Mouse (Mus musculus) midbrain, embryonic 12.5 days (tissue): Measurements from ENCODE around the gene Zfp72. TPM values are rescaled to one million over a fixed set of nuclear protein-coding genes. Genes with fewer than 3 reads are reported as not detected.
A peak's percentile ranks its signal among the peaks of the same experiment; 100 is the strongest.

Experiments
- ATAC-seq: fragments of 200-750 bp; cut with Nextera tagmentation; 2 replicates; pipeline ENCODE4 v1.8.0; 2017; ENCODE audit warnings: low read depth, moderate TSS enrichment, moderate library complexity; ENCODE audit not compliant: low FRiP score
- H3K27ac ChIP-seq: fragments of 300-500 bp; sonication (generic); replicated peaks from 2 replicates; pipeline ENCODE4 v1.5.1; 2016; ENCODE audit warnings: mild to moderate bottlenecking
- H3K27me3 ChIP-seq: fragments of 300-500 bp; sonication (generic); 2 replicates; pipeline ENCODE4 v1.6.1; 2016; ENCODE audit warnings: mild to moderate bottlenecking
- H3K36me3 ChIP-seq: fragments of 300-500 bp; sonication (generic); 2 replicates; pipeline ENCODE4 v1.6.1; 2016
- H3K4me1 ChIP-seq: fragments of 300-500 bp; sonication (generic); 2 replicates; pipeline ENCODE4 v1.6.1; 2016
- H3K4me2 ChIP-seq: fragments of 300-500 bp; sonication (generic); replicated peaks from 2 replicates; pipeline ENCODE4 v1.6.1; 2016; ENCODE audit warnings: mild to moderate bottlenecking, moderate library complexity
- H3K4me3 ChIP-seq: fragments of 300-500 bp; sonication (generic); 2 replicates; pipeline ENCODE4 v1.5.1; 2016; ENCODE audit warnings: mild to moderate bottlenecking
- H3K9ac ChIP-seq: fragments of 300-500 bp; sonication (generic); replicated peaks from 2 replicates; pipeline ENCODE4 v1.6.1; 2016; ENCODE audit warnings: mild to moderate bottlenecking, moderate library complexity
- H3K9me3 ChIP-seq: fragments of 300-500 bp; sonication (generic); 2 replicates; pipeline ENCODE4 v1.6.1; 2016; ENCODE audit warnings: mild to moderate bottlenecking
- WGBS: fragments of 180-500 bp; shearing (Covaris S2); methylation state at CpG from one replicate; pipeline ENCODE4 v1.1.7; 2016; 5-methylcytosine and 5-hydroxymethylcytosine counted together
- polyA plus RNA-seq: library from polyadenylated mRNA; unstranded; fragments of >200 nt; fragmentation: Nextera tagmentation; extraction: Ambion mirVana; gene quantifications from 2 replicates; pipeline ENCODE4 v1.2.1, GENCODE M21; 2016

Zfp72 gene
- 3.5 and 3.7 TPM in 2 replicates for polyA plus RNA-seq

DNA sequence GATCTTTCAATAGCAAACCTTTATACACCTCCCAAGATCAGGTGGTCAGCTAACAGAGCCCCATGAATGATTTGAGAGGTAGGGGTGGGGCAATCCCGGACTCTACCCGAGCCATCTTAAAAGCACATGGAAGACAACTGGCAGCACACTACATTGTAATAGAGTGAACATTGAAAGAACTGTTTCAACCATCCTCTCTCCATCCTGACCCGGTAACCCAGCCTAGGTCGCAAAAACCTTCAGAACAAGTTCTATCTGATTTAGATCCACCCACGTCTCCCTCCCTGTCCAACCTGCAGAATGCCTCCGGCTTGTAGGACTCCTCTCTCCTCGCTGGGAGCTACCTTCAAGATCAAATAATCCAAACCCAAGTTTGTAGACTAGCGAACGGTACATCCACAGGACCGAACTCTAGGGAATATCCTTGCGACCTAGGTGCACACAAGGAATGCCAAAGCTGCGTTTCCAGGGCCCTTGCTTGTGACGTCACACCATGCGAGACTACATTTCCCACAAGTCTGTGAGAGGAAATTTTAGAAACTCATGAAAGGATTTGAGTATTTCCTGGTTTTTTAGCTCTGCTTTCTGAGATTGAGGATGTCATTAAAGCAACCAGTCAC is at the start of gene Zfp72:
Zfp72 (minus strand) TSS at position 466 of the 620 bp plus-strand sequence.
- Histone ChIP-seq H3K4me3 (peak within 1 kb of the TSS; percentile 49), H3K27me3 (no peaks in the 10 kb centered on the region), H3K4me1 (no peaks in the 10 kb centered on the region), H3K27ac (no peak within 1 kb of the TSS), H3K36me3 (no peaks in the 10 kb centered on the region), H3K9me3 (no peaks in the 10 kb centered on the region), H3K9ac (peak within 1 kb of the TSS; percentile 46; the same call in 1 of the 2 replicates), H3K4me2 (peak within 1 kb of the TSS; percentile 57)
- WGBS = 2% methylated on average over 14 of the region's 14 CpGs
- ATAC-seq = peak; percentile 86

DNA sequence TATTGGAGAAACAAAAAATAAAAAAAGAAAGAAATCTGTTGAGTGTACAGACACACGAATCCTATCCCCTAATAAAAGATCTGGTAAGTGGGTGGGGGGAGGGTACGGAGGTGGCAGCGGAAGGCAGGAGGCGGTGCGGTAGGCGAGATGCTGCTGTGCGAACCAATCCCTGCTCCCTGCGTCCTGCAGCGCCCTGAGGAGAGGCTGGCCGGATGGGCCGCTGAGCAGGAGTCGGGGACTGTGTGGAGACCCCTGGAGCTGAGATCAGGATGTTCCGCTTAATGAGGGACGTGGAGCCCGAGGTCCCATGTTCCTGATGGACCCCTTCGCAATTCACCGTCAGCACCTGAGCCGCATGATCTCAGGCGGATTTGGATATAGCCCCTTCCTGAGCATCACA is 49.3 kb upstream of the Zfp72 start:
- Histone ChIP-seq H3K4me2 (no peak overlapping the region), H3K4me3 (no peak overlapping the region), H3K27me3 (no peaks in the 10 kb centered on the region), H3K9me3 (peaks cover 46% of the 10 kb centered on the region), H3K9ac (no peak overlapping the region), H3K36me3 (peaks cover 25% of the 10 kb centered on the region), H3K4me1 (no peaks in the 10 kb centered on the region), H3K27ac (no peak overlapping the region)
- 40% methylated on average over 18 of the region's 19 CpGs for WGBS
- ATAC-seq = peak; percentile 47; the same call in 1 of the 2 replicates

- Histone ChIP-seq H3K4me1 (no peaks in the 10 kb centered on the region), H3K9me3 (no peaks in the 10 kb centered on the region), H3K36me3 (no peaks in the 10 kb centered on the region), H3K4me2 (peak within 1 kb of the TSS; percentile 19; the same call in 1 of the 2 replicates), H3K27me3 (no peaks in the 10 kb centered on the region), H3K9ac (no peak within 1 kb of the TSS), H3K4me3 (no peak within 1 kb of the TSS), H3K27ac (no peak within 1 kb of the TSS)
- WGBS = 11% methylated on average over 11 of the region's 11 CpGs
- no peak for ATAC-seq
Observed at GRCm38 (mm10) chr13:74399298-74399839, 8.7 kb upstream of the Zfp72 start, which contains the start of gene Ftl1-ps1. Ftl1-ps1 (plus strand) TSS chr13:74399694.

GRCm38 (mm10) chr13:74391156-74391555 is 520 bp upstream of the Zfp72 start:
- Histone ChIP-seq H3K4me1 (no peaks in the 10 kb centered on the region), H3K9ac (no peak overlapping the region), H3K4me3 (no peak overlapping the region), H3K27me3 (no peaks in the 10 kb centered on the region), H3K9me3 (no peaks in the 10 kb centered on the region), H3K36me3 (no peaks in the 10 kb centered on the region), H3K4me2 (no peak overlapping the region), H3K27ac (no peak overlapping the region)
- WGBS = 86% methylated on average over 2 of the region's 2 CpGs
- ATAC-seq = peak; percentile 45; the same call in 1 of the 2 replicates

DNA sequence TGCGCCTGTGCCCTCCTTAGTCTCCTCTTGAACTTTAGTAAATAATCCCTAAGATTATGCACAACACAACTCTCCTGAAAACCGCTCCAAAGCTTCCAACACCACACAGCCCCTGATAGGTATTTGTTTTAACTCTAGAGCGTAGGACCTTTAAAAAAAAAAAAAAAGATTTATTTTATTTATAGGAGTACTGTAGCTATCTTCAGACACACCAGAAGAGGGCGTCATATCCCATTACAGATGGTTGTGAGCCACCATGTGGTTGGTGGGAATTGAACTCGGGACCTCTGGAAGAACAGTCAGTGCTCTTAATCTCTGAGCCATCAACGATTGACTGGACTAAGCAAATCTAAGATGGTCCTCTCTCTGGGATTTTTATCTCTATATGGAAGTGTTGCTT is 906 bp downstream of the Zfp72 start:
- no peaks in the 10 kb centered on the region for H3K27me3 ChIP-seq
- peak overlapping the region; percentile 49 for H3K4me3 ChIP-seq

DNA sequence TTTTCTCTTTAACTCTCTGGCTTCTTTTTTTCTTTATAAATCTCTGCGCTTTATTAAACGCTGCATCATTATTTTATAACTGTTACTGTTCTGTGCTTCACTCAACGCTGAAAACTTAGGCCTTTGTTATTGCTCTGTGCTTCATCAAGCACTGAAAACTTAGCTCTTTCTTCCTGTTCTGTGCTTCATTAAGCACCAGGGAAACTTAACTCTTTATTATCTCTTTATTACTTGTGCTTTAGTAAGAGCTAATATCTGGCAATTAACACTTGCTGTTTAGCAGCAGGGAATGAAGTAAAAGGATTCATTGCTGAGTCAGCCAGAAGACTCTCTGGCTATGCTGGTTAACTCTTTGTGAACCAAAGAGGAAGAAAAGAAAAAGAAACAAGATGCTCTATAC is 8.3 kb downstream of the Zfp72 start:
- Histone ChIP-seq H3K4me2 (no peak overlapping the region), H3K27ac (no peak overlapping the region), H3K9me3 (no peaks in the 10 kb centered on the region), H3K4me3 (no peak overlapping the region), H3K27me3 (no peaks in the 10 kb centered on the region), H3K9ac (no peak overlapping the region), H3K36me3 (no peaks in the 10 kb centered on the region), H3K4me1 (peaks cover 11% of the 10 kb centered on the region; the same call in 1 of the 2 replicates)
- WGBS = 73% methylated on average over 3 of the region's 3 CpGs
- ATAC-seq = no peak

More for the DNA sequence above, 906 bp downstream of the Zfp72 start:
- H3K4me1 ChIP-seq = no peaks in the 10 kb centered on the region
- H3K36me3 ChIP-seq = no peaks in the 10 kb centered on the region
- no peak overlapping the region for H3K9ac ChIP-seq
- 69% methylated on average over 6 of the region's 6 CpGs for WGBS
- H3K27ac ChIP-seq = no peak overlapping the region
- H3K4me2 ChIP-seq = peak overlapping the region; percentile 57
- no peak for ATAC-seq
- H3K9me3 ChIP-seq = no peaks in the 10 kb centered on the region

- H3K4me2 ChIP-seq = no peak overlapping the region
- no peak overlapping the region for H3K27ac ChIP-seq
- H3K9me3 ChIP-seq = no peaks in the 10 kb centered on the region
- 83% methylated on average over 10 of the region's 10 CpGs for WGBS
- ATAC-seq = no peak
- H3K9ac ChIP-seq = no peak overlapping the region
- no peaks in the 10 kb centered on the region for H3K36me3 ChIP-seq
- peaks cover 11% of the 10 kb centered on the region; the same call in 1 of the 2 replicates for H3K4me1 ChIP-seq
- no peak overlapping the region for H3K4me3 ChIP-seq
- no peaks in the 10 kb centered on the region for H3K27me3 ChIP-seq
Observed at GRCm38 (mm10) chr13:74381533-74382276, 8.9 kb downstream of the Zfp72 start.

- H3K9me3 ChIP-seq = no peaks in the 10 kb centered on the region
- no peak within 1 kb of the TSS; the same call in 1 of the 2 replicates for H3K9ac ChIP-seq
- no peak within 1 kb of the TSS for H3K27ac ChIP-seq
- ATAC-seq = no peak
- peaks cover 22% of the 10 kb centered on the region; the same call in 1 of the 2 replicates for H3K36me3 ChIP-seq
- 86% methylated on average over 8 of the region's 8 CpGs for WGBS
- H3K27me3 ChIP-seq = no peaks in the 10 kb centered on the region
- H3K4me1 ChIP-seq = no peaks in the 10 kb centered on the region
- H3K4me2 ChIP-seq = no peak within 1 kb of the TSS
- no peak within 1 kb of the TSS for H3K4me3 ChIP-seq
Observed at GRCm38 (mm10) chr13:74363859-74364235, 26.8 kb downstream of the Zfp72 start, which contains the start of gene Lrrc14b. Lrrc14b (minus strand) TSS chr13:74364005.

GRCm38 (mm10) chr13:74363176-74363858 is 27.3 kb downstream of the Zfp72 start:
- H3K4me1 ChIP-seq = no peaks in the 10 kb centered on the region
- 95% methylated on average over 13 of the region's 13 CpGs for WGBS
- 0 out of 2 replicates have a peak, but pooled peaks have one; percentile 9 for ATAC-seq
- H3K9me3 ChIP-seq = no peaks in the 10 kb centered on the region
- H3K4me2 ChIP-seq = no peak overlapping the region
- H3K9ac ChIP-seq = no peak overlapping the region; the same call in 1 of the 2 replicates
- no peak overlapping the region for H3K4me3 ChIP-seq
- no peak overlapping the region for H3K27ac ChIP-seq
- H3K27me3 ChIP-seq = no peaks in the 10 kb centered on the region
- peaks cover 27% of the 10 kb centered on the region for H3K36me3 ChIP-seq

DNA sequence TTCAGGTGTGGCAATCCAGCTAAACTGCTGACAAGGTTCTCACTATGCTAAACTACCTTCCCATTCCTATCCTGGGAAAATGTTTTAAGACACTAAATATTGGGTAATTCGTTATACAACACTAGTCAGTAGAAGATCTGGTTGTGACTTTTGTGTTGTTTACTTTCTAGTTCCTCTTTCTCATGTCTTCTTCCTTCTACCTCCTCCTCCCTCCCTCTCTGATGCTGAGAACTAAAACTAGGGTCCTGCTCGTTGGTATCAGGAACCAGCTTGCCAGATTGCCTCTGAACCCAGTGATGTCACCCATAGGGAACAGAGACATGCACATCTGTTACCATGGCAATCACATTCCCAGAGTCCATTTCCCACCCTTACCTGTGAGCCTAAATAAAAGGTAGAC is 28.4 kb downstream of the Zfp72 start:
- Histone ChIP-seq H3K36me3 (peaks cover 37% of the 10 kb centered on the region), H3K27ac (no peak overlapping the region), H3K4me2 (no peak overlapping the region), H3K27me3 (no peaks in the 10 kb centered on the region), H3K9me3 (no peaks in the 10 kb centered on the region), H3K9ac (no peak overlapping the region), H3K4me1 (no peaks in the 10 kb centered on the region), H3K4me3 (no peak overlapping the region)
- 86% methylated on average over 2 of the region's 2 CpGs for WGBS
- no peak for ATAC-seq

- 94% methylated on average over 13 of the region's 13 CpGs for WGBS
- H3K4me2 ChIP-seq = no peak overlapping the region
- H3K9me3 ChIP-seq = no peaks in the 10 kb centered on the region
- H3K36me3 ChIP-seq = peaks cover 65% of the 10 kb centered on the region
- no peaks in the 10 kb centered on the region for H3K4me1 ChIP-seq
- no peak overlapping the region for H3K9ac ChIP-seq
- H3K4me3 ChIP-seq = no peak overlapping the region
- H3K27ac ChIP-seq = no peak overlapping the region
- no peak for ATAC-seq
- no peaks in the 10 kb centered on the region for H3K27me3 ChIP-seq
Observed at GRCm38 (mm10) chr13:74356491-74356890, 34.1 kb downstream of the Zfp72 start.
